Mouse (Mus musculus) adrenal gland, adult 18-20 months (tissue): ENCODE measurements around the gene Rmi1. TPM values are rescaled to one million over a fixed set of nuclear protein-coding genes. Genes with fewer than 3 reads are reported as not detected.
"Not testable (repeated sequence)": the region's sequence is repeated elsewhere in the genome, so short reads cannot be mapped to it uniquely, and the experiment has no call there.

ENCODE experiments used
- DNase-seq, 2 experiments: peaks; one replicate each; pipeline ENCODE4 v3.0.0; 2021 to 2022; ENCODE audit warnings: low spot score in 2 of 2
- total RNA-seq, 2 experiments: library from RNA; stranded (reverse); gene quantifications; 1 replicate in 1 of 2; 2 replicates in 1 of 2; pipeline ENCODE4 v1.2.3; 2021

Gene Rmi1
- total RNA-seq, 2 experiments from 2014 or later: 18.0 to 19.1 TPM

DNA sequence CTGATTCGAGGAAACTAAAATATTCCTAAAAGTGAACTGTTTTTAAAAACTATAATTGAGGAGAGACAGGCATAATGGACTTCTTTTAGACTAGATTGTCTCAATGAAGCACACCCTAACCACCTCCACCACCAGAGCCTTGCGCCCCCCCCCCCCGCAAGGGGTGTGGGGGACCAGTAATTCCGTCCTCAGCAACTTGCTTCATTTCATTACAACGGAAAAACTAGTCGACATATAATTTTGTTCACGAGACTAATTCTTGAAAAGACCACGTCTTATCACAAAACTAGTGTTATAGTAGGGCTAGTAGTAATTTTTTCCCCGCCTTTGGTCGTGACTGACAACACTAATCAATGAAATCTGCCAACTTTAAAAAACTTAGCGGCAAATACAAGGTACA is 1.5 kb upstream of the Rmi1 start:
- DNase-seq: no peak

DNA sequence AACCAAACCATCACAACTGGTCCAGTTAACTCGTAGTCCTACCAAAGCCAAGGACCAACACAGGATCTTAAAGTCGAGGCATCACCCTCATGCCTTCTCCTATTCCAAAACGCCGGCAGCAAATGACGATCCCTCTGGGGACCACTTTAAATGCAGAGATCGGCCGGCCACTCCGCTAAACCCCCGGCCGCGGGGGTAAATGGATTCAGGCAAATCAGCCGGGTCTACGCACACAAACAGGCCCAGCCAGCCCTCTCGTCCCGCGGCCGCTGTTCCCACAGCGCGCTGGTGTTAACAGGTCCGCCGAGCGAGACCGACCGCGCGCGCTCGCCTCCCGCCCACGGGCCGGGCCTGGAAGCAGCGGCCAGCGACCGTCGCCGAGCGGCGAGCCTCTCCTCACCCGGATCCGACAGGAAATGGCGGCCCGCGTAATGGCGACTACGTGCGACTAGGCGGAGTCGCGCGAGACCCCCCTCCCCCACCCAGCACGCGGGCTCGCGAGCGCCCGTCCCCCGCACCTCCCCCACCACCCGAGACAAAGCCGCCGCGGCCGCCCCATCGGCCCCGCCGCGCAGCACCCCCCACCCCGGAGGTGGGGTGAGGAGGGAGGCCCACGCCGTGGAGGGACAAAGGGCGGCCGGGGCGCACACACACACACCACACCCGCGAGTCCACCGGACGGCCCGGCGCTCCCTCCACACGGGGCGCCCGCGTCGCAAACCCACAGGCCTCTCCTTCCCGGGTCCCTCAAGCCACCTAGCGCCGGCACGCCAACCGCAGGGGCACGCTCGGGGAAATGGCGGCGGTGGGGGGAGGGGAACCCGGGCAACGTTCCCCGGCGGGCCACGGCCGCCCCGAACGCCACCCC is 679 bp upstream of the Rmi1 start:
- DNase-seq: peak; percentile 68 to 72

- no peak for DNase-seq
These were observed 679 bp downstream of the Rmi1 start for GRCm38 (mm10) chr13:58402744-58403110.

DNA sequence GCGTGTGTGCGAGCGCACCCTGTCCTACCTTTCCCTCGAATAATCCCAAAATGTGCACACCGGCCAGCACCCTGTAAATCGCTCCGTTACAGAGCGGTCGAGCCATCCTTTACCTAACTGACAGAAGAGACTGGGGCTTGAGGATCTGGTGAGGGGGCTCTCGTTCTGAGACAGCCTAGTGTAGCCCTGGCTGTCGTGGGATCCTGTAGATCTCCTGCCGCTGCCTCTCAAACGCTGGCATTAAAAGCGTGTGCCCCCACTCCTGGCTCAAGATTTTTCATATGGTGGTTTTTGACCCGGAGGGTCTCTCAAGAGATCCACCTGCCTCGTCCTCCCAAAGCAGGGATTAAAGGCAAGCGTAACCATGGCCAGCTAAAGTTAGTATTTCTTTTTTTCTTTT is 1.2 kb downstream of the Rmi1 start, which contains the start of gene Hnrnpk:
TSS of gene Hnrnpk (minus strand) at position 101 of the 400 bp plus-strand sequence.
- DNase-seq: not testable (repeated sequence)

- no peak for DNase-seq
These were observed 9.0 kb downstream of the Rmi1 start for GRCm38 (mm10) chr13:58411073-58411472.

GRCm38 (mm10) chr13:58415374-58415773 is 13.3 kb downstream of the Rmi1 start:
- peak in 1 of 2 experiments; percentile 16 for DNase-seq

DNA sequence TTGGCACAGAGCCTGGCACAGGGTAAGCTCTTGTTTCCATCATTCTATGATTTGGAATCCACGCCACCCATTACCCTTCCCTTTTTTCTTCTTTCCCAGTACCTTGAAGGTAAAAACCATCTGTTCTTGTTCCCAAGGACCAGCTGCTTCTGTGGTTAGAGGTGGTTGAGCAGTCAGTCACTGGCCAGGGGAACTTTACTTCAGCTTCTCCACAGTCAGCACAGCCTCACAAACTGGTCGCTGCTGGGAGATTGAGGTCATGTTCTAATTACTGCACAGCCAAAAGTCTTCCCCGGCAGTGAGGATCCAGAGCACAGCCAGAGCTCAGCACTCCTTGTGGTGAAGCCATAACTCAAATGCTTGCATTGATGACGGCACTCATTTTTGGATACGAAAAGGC is 13.8 kb downstream of the Rmi1 start:
- no peak for DNase-seq

- no peak for DNase-seq
These were observed 16.6 kb downstream of the Rmi1 start for GRCm38 (mm10) chr13:58418656-58419055.

- no peak for DNase-seq
These were observed 17.2 kb downstream of the Rmi1 start for GRCm38 (mm10) chr13:58419266-58419665.

GRCm38 (mm10) chr13:58421026-58421425 is 19.0 kb downstream of the Rmi1 start:
- DNase-seq: no peak

DNA sequence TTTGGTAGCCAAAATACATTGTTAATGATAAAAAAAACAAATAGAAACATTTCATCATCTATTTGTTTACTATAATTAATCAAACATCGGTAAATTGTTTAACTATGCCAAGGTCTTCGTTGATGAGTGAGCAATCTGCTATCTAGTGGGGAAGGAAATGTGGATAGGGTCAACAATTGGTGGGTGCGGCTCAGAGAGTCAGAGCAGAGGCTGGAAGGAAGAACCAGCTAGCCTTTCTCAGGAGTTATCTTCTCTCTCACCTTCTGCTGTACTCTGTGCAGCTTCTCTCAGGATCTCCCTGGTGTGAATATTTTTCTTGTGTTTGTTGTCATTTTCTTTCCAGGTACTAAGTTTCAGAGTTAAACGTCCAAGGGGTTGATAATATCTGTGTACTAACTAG is 20.2 kb downstream of the Rmi1 start:
- no peak for DNase-seq

DNA sequence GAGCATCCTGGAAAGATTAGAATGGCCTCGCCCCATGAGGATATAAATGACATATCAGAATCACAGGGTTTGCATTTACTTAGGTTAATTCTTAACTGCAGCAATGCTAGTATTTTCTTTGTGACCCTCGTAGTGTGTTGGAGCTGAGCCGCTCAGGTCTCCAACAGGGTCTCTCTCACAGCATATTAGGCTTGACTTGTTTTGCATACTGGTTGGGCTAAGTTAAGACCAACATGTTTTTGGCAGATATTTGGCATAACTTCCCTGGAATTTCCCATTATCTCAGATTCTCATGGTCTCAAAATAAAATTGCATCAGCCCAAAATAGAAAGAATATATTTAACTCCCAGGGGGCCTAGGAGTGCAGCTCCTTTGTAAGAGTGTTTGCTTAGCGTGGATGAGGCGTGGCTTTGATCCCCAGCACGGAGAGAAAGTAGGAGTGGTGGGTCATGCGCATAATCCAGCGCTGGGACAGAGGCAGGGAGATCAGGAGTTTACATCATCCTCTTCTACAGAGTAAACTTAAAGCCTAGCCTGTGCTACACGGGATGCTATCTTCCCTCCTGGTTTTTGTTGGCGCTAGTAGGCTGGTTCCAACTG is 21.1 kb downstream of the Rmi1 start:
- no peak for DNase-seq

GRCm38 (mm10) chr13:58439716-58440115 is 37.7 kb downstream of the Rmi1 start:
- DNase-seq: no peak

- no peak for DNase-seq
These were observed 41.3 kb downstream of the Rmi1 start for GRCm38 (mm10) chr13:58443326-58443725.

DNA sequence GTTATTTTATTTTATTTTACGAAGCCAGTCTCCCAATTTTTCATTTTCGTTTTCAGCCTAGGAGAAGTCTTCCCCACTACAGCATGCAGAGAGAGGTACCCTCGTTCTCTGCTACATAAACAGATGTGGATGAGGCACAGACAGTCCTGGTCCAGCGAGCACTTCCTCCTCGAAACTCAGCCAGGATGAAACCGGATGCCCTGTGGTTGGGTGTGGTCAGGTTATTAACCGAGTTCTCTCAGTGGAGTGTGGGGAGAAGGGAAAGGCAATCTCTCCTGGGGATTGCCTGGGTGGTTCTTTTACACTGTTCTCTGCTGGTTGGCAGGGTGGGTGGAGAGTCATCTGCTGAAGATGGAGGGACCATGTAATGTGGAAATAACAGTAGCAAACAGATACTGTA is 41.7 kb downstream of the Rmi1 start:
- no peak for DNase-seq

- no peak for DNase-seq
These were observed 44.5 kb downstream of the Rmi1 start for GRCm38 (mm10) chr13:58446541-58446940.

- no peak for DNase-seq
These were observed 48.6 kb downstream of the Rmi1 start for GRCm38 (mm10) chr13:58450459-58451182.

GRCm38 (mm10) chr13:58452246-58452645 is 50.2 kb downstream of the Rmi1 start:
- no peak for DNase-seq

GRCm38 (mm10) chr13:58452651-58453413 is 50.8 kb downstream of the Rmi1 start:
- DNase-seq: peak; percentile 39 to 40

- no peak for DNase-seq
These were observed 51.5 kb downstream of the Rmi1 start for GRCm38 (mm10) chr13:58453541-58453940.

DNA sequence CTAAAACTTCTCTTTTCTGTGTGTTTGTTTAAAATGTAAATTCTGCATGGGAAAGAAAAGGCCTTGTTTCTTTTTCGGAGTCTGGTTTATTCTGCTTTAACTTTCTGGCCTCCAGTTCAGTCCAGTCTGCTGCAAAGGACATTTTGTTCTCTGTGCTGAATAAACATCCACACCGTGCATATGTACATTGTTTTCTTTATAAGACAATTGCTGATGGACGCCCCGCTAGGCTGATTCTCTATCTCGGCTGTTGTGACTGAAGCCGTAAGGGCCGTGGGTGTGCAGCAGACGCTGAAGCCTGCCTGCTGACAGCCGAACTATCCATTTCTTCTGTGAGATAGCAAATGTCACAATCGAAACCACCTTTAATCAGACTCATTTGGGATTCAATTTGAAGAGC is 54.5 kb downstream of the Rmi1 start:
- no peak for DNase-seq
